8 mouse cellular contexts compared by ENCODE assay signal in genomic region chr2:180118661-180119438, GRCm38 (mm10). TPM values are rescaled to one million over a fixed set of nuclear protein-coding genes. Genes with fewer than 3 reads are reported as not detected.
DNase-seq lines count a peak whose midpoint lies in the region; ATAC-seq lines count a peak whose summit lies in the region.

Gene Osbpl2, plus strand, starts transcription at chr2:180119306.

- peak within 1 kb of the TSS; percentile 84 for H3K9ac ChIP-seq in hindbrain, embryonic 15.5 days

- H3K27ac ChIP-seq in hindbrain, embryonic 15.5 days (replicated peaks), result peak within 1 kb of the TSS; percentile 79

- H3K9me3 ChIP-seq in hindbrain, embryonic 15.5 days, result no peaks in the 10 kb centered on the region

- peak within 1 kb of the TSS; percentile 98 for H3K4me2 ChIP-seq in hindbrain, embryonic 15.5 days

- no peaks in the 10 kb centered on the region for H3K27me3 ChIP-seq in hindbrain, embryonic 15.5 days

- peak; percentile 95 for DNase-seq in T-cell, adult 2 months (ENCODE audit: low spot score)
- DNase-seq in cerebellum, postnatal 36 days, result peak; percentile 100
- DNase-seq in frontal cortex, postnatal 36 days (ENCODE audit: low spot score in 2 of 2), result peak; percentile 100
- peak; percentile 98 for DNase-seq in left cerebral cortex, adult 11 months (ENCODE audit: low spot score)
- DNase-seq in lung, postnatal 4 days, result peak; percentile 100
- DNase-seq in retina, postnatal 7 days (ENCODE audit: low read depth, low spot score), result peak; percentile 97
- DNase-seq in urinary bladder, adult 2 months (ENCODE audit: low spot score), result peak; percentile 99

- H3K4me1 ChIP-seq in hindbrain, embryonic 15.5 days (replicated peaks), result peaks cover 60% of the 10 kb centered on the region

- ATAC-seq in hindbrain, embryonic 15.5 days (ENCODE audit: low FRiP score, low read depth), result peak; percentile 98

- WGBS in hindbrain, embryonic 15.5 days, result 1% methylated on average over 50 of the region's 55 CpGs

- peak within 1 kb of the TSS; percentile 94 for H3K4me3 ChIP-seq in hindbrain, embryonic 15.5 days

- peaks cover 5% of the 10 kb centered on the region for H3K36me3 ChIP-seq in hindbrain, embryonic 15.5 days

RNA-seq across cellular contexts. Expression of gene Osbpl2, which starts in this region (rescaled TPM):
- 71.0 and 72.7 TPM in 2 replicates for polyA plus RNA-seq in hindbrain, embryonic 15.5 days (2015; fragmentation: Nextera tagmentation; extraction: Ambion mirVana)
- 87.1 and 92.1 TPM in 2 replicates for polyA plus RNA-seq in urinary bladder, adult 2 months (2012; rRNA removed)

Comparison
In these comparisons a context has a peak if more than half of its experiments do, and no peak if none do; other contexts are left out.
1. Peak in every context shown above with its lines: DNase-seq, ATAC-seq, H3K4me3 ChIP-seq and H3K27ac ChIP-seq.